In the genomic region with DNA sequence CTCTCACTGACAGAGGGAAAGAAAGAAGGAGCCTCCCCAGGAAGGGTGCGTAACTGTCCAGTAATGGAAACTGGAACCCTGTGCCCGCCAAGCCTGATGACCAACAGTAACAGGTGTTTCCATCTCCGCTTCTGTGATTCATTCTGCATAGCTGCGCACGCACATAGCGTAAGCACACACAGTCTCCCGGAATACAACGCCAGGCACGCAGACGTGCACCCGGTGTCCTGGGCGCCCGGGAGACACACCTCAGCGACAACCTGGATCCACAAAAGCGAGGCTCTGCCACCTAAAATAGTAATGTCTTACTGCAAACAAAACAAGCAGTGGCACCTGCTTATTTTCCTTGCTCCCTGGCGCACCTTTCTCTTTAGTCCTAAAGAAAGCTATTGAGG, we compare ENCODE assay signal across 8 mouse cellular contexts. TPM values are rescaled to one million over a fixed set of nuclear protein-coding genes. Genes with fewer than 3 reads are reported as not detected.
A peak's percentile ranks its signal among the peaks of the same experiment; 100 is the strongest.
DNase-seq lines count a peak whose midpoint lies in the region; ATAC-seq and TF ChIP-seq lines count a peak whose summit lies in the region.
"Had no signal": no experiment of that assay in that cellular context is flagged by ENCODE, and none has a peak within 500 bp of the region (broad histone marks: within the 10 kb centered on the region; RNA-seq: fewer than 3 reads in every experiment).

No protein-coding gene starts in this region.

- TF ChIP-seq CTCF in bone marrow macrophage, adult 2 months (IDR thresholded peaks at IDR 0.05; ENCODE audit: low read depth, low read length), result no peak

- TF ChIP-seq POLR2A in bone marrow macrophage, adult 2 months (IDR thresholded peaks at IDR 0.05; ENCODE audit: borderline replicate concordance, low read depth, low read length), result no peak

- H3K27me3 ChIP-seq in intestine, embryonic 16.5 days (replicated peaks; ENCODE audit: control insufficient read depth, insufficient read depth, low read length), result peaks cover 27% of the 10 kb centered on the region
- peaks cover 9% of the 10 kb centered on the region; the same call in 1 of the 2 replicates for H3K27me3 ChIP-seq in neural tube, embryonic 12.5 days (replicated peaks)

- under 1% methylated on average over 16 of the region's 16 CpGs for WGBS in intestine, embryonic 16.5 days
- under 1% methylated on average over 16 of the region's 16 CpGs for WGBS in neural tube, embryonic 12.5 days

- H3K36me3 ChIP-seq in intestine, embryonic 16.5 days (ENCODE audit: control insufficient read depth, insufficient read depth, low read length), result no peaks in the 10 kb centered on the region
- H3K36me3 ChIP-seq in neural tube, embryonic 12.5 days, result no peaks in the 10 kb centered on the region

- H3K9me3 ChIP-seq in intestine, embryonic 16.5 days (ENCODE audit: control insufficient read depth, low read length), result no peaks in the 10 kb centered on the region
- H3K9me3 ChIP-seq in neural tube, embryonic 12.5 days, result no peaks in the 10 kb centered on the region

- peak; percentile 82 to 85 for DNase-seq in cerebellum, postnatal 36 days
- peak; percentile 40 for DNase-seq in gastrocnemius, postnatal 10 days
- peak; percentile 5 for DNase-seq in liver
- no peak for DNase-seq in adipocyte (ENCODE audit: low spot score)

- H3K9ac ChIP-seq in intestine, embryonic 16.5 days (ENCODE audit: low read depth, low read length), result peak overlapping the region; percentile 38; the same call in 1 of the 2 replicates
- H3K9ac ChIP-seq in neural tube, embryonic 12.5 days, result peak overlapping the region; percentile 78

- peaks cover 3% of the 10 kb centered on the region; the same call in 1 of the 2 replicates for H3K4me1 ChIP-seq in bone marrow macrophage, adult 2 months (ENCODE audit: control insufficient read depth, insufficient read depth, low read length)
- peaks cover 6% of the 10 kb centered on the region; the same call in 1 of the 2 replicates for H3K4me1 ChIP-seq in intestine, embryonic 16.5 days (ENCODE audit: control insufficient read depth, insufficient read depth, low read length)
- peaks cover 10% of the 10 kb centered on the region for H3K4me1 ChIP-seq in neural tube, embryonic 12.5 days

- peak overlapping the region; percentile 64 for H3K4me3 ChIP-seq in bone marrow macrophage, adult 2 months (ENCODE audit: insufficient read depth, low read length)
- peak overlapping the region; percentile 62 for H3K4me3 ChIP-seq in intestine, embryonic 16.5 days (ENCODE audit: low read length)
- H3K4me3 ChIP-seq in neural tube, embryonic 12.5 days, result peak overlapping the region; percentile 67

- peak overlapping the region; percentile 95 for H3K4me2 ChIP-seq in intestine, embryonic 16.5 days (ENCODE audit: low read depth, low read length)
- H3K4me2 ChIP-seq in neural tube, embryonic 12.5 days (replicated peaks), result peak overlapping the region; percentile 97

- ATAC-seq in intestine, embryonic 16.5 days, result peak; percentile 84
- ATAC-seq in neural tube, embryonic 12.5 days (ENCODE audit: low FRiP score, low read depth), result peak; percentile 76

- H3K27ac ChIP-seq in bone marrow macrophage, adult 2 months (ENCODE audit: insufficient read depth, low read depth, low read length), result no peak overlapping the region
- no peak overlapping the region for H3K27ac ChIP-seq in intestine, embryonic 16.5 days (ENCODE audit: low read length)
- H3K27ac ChIP-seq in neural tube, embryonic 12.5 days, result 0 out of 2 replicates have a peak overlapping the region, but pooled peaks have one; percentile 50

RNA-seq across cellular contexts. Expression of gene Ttc9, which starts 0.5 kb away (rescaled TPM):
- polyA plus RNA-seq in bone marrow macrophage, adult 2 months (2012; ENCODE audit: insufficient read depth, insufficient read length, missing spikeins), result not detected in 2 replicates
- 10 to 100 TPM; 23.1 to 27.7 TPM for total RNA-seq in gastrocnemius, postnatal 10 days (2021)
- 1.5 TPM in 2 replicates for polyA plus RNA-seq in intestine, embryonic 16.5 days (2015; fragmentation: Nextera tagmentation; extraction: Ambion mirVana)
- 6.4 and 7.0 TPM in 2 replicates for polyA plus RNA-seq in neural tube, embryonic 12.5 days (2016; fragmentation: Nextera tagmentation; extraction: Ambion mirVana)
- total RNA-seq: common myeloid progenitor, adult 5-6 weeks had no signal

RNA-seq across cellular contexts. Expression of gene Med6, which starts 35.7 kb away (rescaled TPM):
- 37.8 and 43.5 TPM in 2 replicates for polyA plus RNA-seq in bone marrow macrophage, adult 2 months (2012; ENCODE audit: insufficient read depth, insufficient read length, missing spikeins)
- 10 to 100 TPM; 17.7 to 21.0 TPM for total RNA-seq in gastrocnemius, postnatal 10 days (2021)
- polyA plus RNA-seq in intestine, embryonic 16.5 days (2015; fragmentation: Nextera tagmentation; extraction: Ambion mirVana), result 51.7 and 57.8 TPM in 2 replicates
- polyA plus RNA-seq in neural tube, embryonic 12.5 days (2016; fragmentation: Nextera tagmentation; extraction: Ambion mirVana), result 61.8 and 67.7 TPM in 2 replicates
